Mouse (Mus musculus): ENCODE measurements around the gene Mrpl45. TPM values are rescaled to one million over a fixed set of nuclear protein-coding genes. Genes with fewer than 3 reads are reported as not detected.
"Not testable (repeated sequence)": the region's sequence is repeated elsewhere in the genome, so short reads cannot be mapped to it uniquely, and the experiment has no call there.

The Mrpl45 gene
- total RNA-seq (2014; fragmentation: Nextera tagmentation) (26.6 and 36.0 TPM in 2 replicates), total RNA-seq (2017) (25.7 and 26.6 TPM in 2 replicates)

DNA sequence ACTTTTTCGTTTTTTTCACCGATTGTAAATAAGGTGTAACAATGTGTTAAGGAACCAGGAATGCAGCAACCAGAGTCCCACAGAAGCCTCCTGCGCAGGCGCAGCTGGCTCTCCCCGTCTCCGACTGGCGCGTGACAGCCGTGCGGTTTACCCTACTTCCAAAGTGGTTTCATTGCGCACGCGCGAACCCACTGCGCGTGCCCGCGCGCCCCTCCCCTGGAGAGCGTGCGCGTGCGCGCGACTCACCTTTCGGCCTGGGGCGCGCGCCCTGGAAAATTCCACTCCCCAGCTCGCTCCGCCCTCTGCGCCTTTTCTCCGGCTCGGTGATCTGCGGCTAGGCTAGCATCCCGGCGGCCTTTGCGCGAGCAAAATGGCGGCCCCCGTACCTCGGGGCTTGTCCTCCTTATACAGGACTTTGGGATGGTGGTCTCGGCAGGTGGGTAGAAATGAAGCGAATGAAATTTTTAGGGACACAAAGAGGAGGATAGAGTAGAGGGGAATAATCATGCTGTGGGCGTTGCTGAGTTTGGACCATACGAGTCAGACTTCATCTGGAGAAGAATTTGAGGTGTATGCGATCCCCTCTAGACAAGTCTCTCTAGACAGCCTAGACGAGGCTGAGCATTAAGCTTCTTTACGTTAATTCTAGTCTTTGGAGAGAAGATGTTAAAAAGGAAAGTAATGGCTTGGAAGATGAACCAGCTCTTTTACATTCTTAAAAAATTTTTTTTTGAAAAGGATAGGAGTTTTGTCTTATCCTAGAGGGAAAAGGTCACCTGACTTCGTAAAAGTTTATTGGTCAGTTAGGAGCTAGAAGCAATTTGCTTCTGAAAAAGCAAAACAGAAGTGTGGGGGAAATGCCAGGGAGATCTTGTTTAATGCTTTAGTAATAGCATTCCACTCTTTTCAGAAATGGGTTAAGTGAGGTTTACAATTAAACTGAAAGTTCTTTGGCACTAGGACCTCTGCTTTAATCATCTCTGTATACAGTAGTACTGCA lies at the start of gene Mrpl45:
Mrpl45 (plus strand) TSS at position 213 of the 1,000 bp plus-strand sequence.
- ATAC-seq (replicated peaks; ENCODE audit: poor library complexity, severe bottlenecking): peak; percentile 97

DNA sequence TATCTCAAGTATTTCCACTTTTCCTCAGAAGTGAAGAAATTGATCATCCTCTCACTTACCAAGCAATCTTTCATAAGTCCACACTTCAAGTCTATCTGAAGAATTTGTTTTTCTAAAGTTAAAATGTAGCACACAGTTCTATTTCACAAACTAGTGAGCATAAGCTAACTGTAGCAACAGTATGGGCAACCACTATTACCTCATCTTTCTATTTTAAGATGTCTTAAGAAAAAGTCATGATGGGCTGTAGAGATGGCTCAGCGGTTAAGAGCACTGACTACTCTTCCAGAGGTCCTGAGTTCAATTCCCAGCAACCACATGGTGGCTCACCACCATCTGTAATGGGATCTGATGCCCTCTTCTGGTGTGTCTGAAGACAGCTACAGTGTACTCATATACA lies 49.0 kb upstream of the Mrpl45 start:
- ATAC-seq (replicated peaks; ENCODE audit: poor library complexity, severe bottlenecking): not testable (repeated sequence)

DNA sequence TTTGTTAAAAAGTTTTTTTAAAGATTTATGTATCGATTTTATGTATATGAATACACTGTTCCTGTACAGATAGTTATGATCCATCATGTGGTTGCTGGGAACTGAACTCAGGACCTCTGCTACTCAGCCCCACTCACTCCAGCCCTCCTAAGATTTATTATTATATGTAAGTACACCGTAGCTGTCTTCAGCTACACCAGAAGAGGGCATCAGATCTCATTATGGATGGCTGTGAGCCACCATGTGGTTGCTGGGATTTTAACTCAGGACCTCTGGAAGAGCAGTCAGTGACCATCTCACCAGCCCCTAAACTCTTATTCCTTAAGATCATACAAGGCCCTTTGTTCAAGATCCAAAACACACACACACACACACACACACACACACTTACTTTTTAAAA lies 45.5 kb upstream of the Mrpl45 start:
- not testable (repeated sequence) for ATAC-seq (replicated peaks; ENCODE audit: poor library complexity, severe bottlenecking)

DNA sequence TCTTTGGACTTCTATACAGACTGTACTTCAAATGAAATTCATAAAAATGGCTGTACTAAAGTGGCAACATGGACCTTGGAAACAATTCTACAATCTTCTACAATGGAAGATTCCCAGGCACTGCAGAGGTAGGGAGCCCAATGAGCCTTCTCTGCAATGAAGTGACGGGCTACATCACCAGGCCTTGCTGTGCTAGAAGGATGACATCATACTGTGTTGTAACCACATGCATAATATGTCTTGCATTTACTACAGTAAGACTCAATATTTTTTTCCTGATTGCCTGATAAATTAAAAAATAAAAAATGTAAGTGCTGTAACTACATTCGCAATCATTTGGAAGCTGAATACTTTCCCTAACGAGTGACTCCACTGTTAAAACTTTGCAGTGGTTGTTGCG lies 42.7 kb upstream of the Mrpl45 start:
- ATAC-seq (replicated peaks; ENCODE audit: poor library complexity, severe bottlenecking): peak; percentile 46; the same call in 1 of the 2 replicates

DNA sequence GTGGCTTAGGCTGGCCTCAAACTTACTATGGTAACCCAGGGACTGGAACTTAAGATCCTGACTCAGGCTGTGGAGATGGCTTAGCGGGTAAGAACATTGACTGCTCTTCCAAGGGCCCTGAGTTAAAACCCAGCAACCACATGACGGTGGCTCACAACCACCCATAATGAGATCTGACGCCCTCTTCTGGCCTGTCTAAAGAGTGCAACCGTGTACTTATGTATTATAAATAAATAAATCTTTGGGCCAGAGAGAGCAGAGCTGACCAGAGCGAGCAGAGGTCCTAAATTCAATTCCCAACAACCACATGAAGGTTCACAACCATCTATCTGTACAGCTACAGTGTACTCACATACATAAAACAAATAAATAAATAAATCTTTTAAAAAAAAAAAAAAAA lies 41.9 kb upstream of the Mrpl45 start:
- ATAC-seq (replicated peaks; ENCODE audit: poor library complexity, severe bottlenecking): 0 out of 2 replicates have a peak, but pooled peaks have one; percentile 9

DNA sequence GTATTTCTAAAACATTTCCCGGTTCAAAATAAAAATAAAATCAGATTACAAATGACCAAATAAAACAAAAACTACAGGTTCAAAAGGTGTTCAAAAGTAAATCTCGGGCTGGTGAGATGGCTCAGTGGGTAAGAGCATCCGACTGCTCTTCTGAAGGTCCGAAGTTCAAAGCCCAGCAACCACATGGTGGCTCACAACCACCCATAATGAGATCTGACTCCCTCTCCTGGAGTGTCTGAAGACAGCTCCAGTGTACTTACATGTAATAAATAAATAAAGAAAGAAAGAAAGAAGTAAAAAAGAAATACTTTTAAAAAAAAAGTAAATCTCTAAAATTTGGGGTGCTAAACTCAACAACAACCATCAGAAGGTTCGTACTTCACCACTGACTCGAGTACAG lies 40.6 kb upstream of the Mrpl45 start:
- ATAC-seq (replicated peaks; ENCODE audit: poor library complexity, severe bottlenecking): not testable (repeated sequence)

DNA sequence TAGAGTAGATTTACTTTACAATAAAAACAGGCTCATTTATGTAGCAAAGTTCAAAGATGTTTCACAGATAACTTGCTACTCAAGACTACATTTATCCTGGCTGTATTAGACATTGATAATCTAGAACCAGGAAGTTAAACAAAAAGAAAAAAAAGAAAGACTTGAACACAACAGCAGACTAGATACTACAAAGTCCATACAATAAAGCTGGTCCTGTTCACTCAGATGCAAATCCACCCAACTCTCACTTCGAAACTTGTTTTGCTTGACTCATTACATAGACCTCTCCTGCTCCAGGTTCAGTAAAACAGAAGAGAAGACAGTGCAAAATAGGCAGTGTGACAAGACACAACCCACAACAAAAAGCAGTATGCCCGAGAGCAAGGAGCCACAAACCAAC lies 40.2 kb upstream of the Mrpl45 start:
- ATAC-seq (replicated peaks; ENCODE audit: poor library complexity, severe bottlenecking): no peak

DNA sequence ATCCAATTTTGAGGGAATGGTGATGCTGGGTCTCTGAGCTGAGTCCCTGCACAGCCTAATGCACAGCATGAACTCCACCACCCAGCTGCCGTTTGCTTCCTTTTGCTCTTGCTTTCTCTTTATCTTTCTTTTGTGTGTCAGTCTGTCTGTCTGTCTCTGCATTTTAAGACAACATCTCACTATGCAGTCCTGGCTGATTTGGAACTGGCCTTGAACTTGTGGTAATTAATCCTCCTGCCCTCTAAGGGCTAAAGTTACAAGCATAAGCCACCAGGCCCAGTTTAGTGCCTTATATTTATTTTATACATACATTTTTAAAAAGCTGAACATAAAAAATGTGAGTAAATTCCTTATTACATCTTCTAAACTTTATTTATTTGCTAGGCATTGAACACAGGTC lies 39.5 kb upstream of the Mrpl45 start:
- ATAC-seq (replicated peaks; ENCODE audit: poor library complexity, severe bottlenecking): no peak

DNA sequence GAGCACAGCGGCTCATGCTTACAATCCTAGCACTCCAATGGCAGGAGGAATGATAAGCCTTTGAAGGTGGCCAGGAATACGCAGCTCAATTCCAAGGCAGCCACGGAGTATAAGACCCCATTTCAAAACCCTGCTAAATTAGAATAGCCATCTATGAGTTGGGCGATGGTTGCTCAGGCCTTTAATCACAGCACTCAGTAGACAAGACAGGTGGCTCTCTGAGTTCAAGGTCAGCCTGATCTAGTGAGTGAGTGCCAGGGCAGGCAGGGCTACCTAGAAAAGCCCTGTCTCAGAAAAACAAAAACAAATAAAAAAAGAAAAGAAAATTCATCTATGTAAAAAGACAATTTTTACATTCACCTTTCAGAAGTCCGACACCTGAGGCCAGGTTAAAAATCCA lies 38.4 kb upstream of the Mrpl45 start:
- no peak for ATAC-seq (replicated peaks; ENCODE audit: poor library complexity, severe bottlenecking)

DNA sequence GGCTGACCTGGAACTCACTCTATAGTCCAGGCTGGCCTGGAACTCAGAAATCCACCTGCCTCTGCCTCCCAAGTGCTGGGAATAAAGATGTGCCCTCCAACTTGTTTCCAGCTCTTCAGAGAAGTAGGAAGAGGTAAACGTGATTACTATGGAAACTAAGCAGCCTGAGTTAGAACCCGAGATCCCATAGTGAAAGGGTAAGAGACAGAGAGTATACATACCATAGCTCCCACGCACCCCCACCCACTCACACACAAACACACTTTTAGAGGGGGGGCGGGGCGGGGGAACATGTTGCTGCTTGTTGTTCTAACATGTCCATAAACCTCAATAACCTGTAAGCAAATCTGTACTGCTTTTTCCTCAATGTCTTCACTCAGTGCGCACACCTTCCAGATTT lies 37.1 kb upstream of the Mrpl45 start:
- ATAC-seq (replicated peaks; ENCODE audit: poor library complexity, severe bottlenecking): no peak

DNA sequence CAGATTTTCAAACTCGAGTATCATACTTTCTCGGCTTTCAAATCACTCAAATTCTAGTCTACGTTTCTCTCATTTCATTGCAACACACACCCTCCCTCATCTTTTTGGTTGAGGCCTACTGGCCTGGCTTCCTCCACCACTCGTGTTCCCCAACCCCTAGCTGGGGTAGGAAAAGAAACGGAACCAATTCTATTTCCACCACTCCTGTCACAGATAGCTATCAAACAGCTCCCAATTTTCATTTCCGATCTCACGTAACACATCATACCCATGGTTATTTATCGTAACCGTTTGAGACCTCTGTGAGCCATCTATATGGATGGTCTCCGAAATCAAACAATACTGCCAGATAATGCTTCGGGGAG lies 36.5 kb upstream of the Mrpl45 start:
- peak; percentile 48 for ATAC-seq (replicated peaks; ENCODE audit: poor library complexity, severe bottlenecking)

DNA sequence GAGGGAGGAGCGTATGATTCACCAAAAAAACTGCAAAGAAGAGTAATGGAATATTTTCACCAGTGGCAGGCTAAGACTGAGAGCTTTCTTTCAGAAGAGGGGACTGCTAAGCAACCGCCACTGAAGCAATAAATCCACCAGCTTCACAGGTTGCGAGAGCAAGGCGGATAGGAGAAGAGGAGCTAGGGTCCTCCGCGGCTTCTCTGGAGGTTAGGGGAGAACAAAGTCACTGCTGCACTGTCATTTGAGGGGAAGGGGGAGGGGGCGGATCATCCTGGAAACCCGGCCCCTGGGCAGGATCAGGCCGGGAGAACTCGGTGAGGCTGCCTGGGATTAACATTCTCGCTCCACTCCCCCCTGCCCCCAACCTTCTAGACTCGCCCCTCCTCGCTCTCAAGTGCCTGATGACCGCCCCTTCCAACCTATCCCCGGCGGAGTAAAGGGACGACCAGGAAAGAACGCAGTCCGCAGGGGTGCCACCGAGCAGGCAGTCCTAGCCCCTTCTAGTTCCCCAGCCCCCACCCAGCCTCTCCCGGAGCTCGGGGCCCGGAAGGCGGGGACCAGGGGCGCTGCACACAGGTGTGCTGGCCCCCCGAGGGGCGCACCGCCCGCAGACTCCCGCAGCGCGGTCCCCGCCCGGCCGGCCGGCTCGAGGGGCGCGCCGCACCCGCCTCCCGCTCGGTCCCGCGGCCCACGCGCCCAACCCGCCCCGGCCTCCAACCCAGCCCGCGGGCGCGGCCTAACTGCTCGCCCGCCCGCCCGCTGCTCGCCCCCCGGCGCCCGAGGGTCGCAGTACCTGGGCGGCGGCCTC lies 35.9 kb upstream of the Mrpl45 start:
- ATAC-seq (replicated peaks; ENCODE audit: poor library complexity, severe bottlenecking): peak; percentile 65

DNA sequence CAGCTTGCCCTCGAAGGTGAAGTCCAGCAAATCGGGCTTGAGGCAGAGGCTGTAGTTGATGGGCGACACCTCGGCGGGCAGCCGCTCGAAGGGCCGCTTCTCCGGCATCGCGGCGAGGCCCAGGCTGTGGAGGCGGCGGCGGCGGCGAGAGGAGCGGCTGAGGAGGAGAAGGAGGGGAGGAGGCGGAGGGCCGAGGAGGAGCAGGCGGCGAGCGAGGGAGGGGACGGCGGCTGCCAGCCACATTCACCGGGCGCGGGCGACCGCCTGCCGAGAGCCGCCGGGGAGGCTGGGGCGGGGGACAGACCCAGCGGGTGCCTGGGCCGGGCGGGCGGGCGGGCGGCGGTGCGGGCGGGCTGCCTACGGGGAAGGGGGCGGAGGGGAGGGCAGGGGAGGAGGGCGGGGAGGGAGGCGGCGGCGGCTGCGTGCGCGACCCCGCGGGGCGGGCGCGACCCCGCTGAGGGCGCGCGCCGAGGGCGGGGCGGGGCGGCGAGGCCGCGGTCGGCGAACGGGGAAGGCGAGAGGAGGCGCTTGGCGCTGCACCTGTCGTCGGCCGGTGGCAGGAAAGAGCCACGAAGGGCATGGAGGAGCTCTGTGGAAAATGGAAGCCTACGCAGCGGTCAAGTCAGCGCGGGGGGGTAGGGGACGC lies 35.2 kb upstream of the Mrpl45 start, which contains the start of gene Npepps:
Npepps (minus strand) TSS at position 423 of the 646 bp plus-strand sequence.
- ATAC-seq (replicated peaks; ENCODE audit: poor library complexity, severe bottlenecking): peak; percentile 57

DNA sequence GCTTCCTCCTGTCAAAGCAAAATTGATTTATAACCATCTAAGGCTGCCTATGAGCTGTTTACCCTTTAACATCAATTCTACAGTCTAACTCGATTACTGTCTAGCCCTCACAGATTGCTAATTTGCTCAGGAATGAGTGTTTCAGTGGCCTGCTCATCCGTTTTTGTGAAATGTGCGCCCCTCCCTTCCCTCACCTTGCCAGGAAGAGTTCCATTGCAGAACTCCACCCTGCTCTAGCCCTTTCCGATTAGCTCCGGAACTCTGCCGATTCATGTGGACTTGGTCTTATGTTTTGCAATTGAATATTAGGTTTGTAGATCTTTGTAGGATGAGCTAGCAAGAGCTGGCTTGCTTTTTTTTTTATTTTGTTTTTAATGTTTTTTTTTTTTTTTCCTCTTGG lies 33.3 kb upstream of the Mrpl45 start:
- no peak for ATAC-seq (replicated peaks; ENCODE audit: poor library complexity, severe bottlenecking)

DNA sequence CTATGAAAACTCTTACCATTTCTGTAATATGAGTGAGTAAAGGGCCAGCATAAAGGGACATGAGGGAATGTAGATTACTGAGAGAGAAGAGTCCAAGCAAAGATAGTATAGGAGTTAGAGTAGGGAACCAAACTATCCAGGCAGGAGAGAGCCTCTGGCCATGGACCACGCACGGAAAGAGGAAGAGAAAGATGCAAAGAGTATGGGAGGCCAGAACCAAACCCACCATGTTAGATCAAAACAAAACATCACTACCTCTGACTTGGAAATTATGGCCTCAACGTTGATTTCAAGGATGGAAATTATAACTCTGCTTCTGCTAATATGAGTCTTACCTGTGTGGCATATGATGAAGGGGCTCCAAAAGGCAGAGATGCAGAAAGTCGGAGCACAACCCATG lies 30.7 kb upstream of the Mrpl45 start:
- ATAC-seq (replicated peaks; ENCODE audit: poor library complexity, severe bottlenecking): no peak

DNA sequence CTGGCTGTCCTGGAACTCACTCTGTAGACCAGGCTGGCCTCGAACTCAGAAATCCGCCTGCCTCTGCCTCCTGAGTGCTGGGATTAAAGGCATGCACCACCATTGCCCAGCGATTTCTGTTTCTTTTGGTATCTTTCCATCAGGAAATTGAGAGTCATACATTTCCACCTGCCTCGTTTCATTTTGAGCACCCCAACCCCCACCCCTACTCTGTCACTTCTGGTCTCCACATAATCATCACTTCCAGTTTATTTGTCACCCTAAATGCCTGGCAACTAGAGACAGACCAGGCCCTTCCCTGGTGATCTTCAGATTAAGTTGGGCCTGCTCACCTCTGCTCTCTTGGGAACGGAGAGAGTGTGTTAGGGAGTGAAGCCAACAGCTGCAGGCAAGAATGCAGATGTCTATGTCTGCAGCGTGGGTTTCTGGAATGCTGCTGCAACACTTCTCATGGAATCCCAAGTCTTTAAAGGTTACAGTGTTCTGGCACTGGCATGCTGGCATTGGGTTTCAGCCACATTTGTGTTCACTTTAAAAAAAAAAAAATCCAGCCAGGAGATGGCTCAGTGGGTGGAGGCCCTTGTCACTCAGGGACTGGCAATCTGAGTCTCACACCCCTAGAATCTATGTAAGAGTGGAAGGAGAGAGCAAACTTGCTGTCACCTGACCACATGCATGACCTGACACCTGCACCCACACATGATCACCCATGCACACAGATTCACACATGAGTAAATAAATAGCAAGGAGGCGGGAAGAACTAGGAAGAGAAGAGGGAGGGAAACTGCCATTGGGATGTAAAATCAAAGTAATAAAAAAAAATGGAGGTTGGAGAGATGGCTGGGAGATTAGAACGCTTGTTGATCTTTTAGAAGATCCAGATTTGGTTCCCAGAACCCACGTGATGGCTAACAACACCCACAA lies 29.4 kb upstream of the Mrpl45 start:
- ATAC-seq (replicated peaks; ENCODE audit: poor library complexity, severe bottlenecking): no peak

DNA sequence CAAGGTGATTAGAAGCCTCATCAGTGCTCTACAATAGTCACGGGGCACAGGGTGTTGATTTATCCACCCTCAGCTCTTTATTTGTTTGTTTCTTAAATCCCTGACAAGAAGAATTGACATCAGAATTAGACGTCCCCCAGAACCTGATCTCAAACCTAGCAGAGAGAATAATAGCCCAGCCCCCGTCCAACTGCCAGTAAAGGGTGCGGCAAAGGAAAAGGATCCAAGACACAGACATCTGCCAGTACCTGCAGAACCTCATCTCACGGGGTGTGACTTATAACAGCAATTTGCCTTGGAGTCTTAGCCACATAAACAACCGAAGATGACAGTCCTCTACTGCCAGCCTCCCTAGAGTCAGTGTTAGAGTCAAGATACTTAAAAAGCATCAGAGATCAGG lies 28.5 kb upstream of the Mrpl45 start:
- no peak for ATAC-seq (replicated peaks; ENCODE audit: poor library complexity, severe bottlenecking)

DNA sequence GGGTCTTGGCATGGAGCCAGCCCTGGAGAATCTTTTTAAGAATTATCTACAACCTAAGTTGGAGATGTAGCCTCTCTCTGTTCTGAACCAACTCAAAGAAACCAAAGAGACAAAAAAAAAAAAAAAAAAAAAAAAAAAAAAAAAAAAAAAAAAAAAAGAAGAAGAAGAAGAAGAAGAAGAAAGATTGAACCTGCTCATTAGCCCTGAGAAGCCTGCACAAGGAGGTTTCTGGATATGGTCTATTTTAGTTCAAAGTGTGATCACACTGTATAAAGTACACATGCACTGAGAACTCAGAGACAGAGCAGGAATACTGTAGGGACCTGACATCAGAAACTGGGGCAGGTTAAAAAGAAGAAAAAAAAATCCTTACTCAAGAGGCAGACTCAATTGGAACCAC lies 27.9 kb upstream of the Mrpl45 start:
- no peak for ATAC-seq (replicated peaks; ENCODE audit: poor library complexity, severe bottlenecking)
